Mouse (Mus musculus): ENCODE data around the gene Bicra.

Bicra gene

GRCm38 (mm10) chr7:16014521-16015175, 33.1 kb downstream of the Bicra start:
- DNase-seq (ENCODE audit: low read depth) = no peak

DNA sequence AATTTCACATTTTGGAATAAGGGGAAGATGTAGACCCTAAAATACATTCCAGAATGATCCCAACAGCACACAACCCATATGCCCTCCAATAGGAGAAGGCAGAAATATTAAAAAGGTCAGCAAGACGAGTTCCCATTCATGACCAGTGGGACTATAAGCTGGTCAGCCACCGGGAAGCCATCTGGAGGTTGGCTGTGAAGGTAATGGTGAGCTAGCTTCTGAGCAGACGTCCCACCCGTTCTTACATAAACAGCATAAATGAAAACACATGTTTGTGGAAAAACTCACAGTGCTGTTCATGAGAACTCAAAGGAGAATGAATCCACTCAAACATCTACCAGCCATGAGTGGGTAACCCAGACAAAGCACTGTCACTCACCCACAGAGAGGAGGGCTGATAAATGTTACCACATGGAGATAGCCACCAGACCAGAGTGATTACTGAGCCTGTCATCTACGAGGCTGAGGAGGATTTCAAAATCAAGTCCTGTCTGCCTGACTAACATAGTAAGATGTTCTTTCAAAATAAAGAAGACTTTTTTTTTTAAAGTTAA, 33.9 kb downstream of the Bicra start:
- DNase-seq (ENCODE audit: low read depth) = peak; percentile 38

- DNase-seq (ENCODE audit: low read depth) = no peak
Measured at GRCm38 (mm10) chr7:16012576-16013263, 35.0 kb downstream of the Bicra start.

DNA sequence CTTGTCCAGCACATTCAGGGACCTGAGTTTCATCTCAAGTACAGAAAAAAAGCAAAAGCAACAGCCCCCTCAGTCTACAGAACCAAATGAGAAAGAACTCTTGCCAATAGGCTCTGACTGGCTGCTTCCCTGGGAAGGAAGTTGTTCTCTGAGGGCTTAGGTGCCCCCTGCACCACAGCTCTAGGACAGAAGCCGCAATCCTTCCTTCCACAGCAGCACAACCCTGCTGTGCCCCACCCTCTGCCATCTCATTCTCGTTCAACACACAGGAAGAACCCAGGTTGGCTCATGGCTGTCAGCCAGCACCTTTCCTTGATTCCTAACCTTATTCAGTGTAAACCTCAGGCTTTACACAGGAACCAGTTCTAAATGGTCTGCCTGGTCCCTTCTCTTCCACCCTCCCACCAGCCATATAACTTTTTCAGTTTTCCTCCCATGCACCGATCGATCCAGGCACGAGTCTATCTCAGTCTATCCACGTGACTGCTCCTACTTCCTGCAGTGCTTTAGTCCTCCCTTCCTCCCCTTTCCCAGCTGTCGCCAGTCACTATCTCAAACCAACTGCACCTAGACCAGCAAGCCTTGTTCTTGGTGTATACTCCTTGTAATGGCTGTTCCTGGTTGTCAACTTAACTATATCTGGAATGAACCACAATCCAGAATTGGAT, 36.2 kb downstream of the Bicra start:
- DNase-seq (ENCODE audit: low read depth) = peak; percentile 69

GRCm38 (mm10) chr7:16010649-16011048, 37.1 kb downstream of the Bicra start:
- DNase-seq (ENCODE audit: low read depth) = peak; percentile 57

GRCm38 (mm10) chr7:16009636-16010035, 38.1 kb downstream of the Bicra start:
- DNase-seq (ENCODE audit: low read depth) = no peak

DNA sequence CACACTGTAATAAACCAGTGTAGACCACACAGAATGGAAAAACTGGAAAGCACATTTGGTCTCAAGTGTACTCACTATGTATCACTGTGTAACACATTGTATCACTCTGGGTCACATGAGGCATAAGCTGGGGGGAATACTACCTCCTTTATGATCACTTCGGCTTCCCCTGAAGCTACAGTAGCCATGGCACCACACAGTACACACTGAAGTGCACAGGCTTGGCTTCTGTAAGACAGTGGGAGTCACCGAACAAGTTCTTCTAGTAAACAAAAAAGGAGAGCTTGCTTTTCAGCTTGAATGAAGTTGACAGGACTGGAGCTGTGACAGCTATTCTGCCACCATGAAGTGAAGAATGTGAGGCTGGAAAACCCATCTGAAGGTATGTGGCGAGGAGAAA, 42.7 kb downstream of the Bicra start:
- DNase-seq (ENCODE audit: low read depth) = no peak

DNA sequence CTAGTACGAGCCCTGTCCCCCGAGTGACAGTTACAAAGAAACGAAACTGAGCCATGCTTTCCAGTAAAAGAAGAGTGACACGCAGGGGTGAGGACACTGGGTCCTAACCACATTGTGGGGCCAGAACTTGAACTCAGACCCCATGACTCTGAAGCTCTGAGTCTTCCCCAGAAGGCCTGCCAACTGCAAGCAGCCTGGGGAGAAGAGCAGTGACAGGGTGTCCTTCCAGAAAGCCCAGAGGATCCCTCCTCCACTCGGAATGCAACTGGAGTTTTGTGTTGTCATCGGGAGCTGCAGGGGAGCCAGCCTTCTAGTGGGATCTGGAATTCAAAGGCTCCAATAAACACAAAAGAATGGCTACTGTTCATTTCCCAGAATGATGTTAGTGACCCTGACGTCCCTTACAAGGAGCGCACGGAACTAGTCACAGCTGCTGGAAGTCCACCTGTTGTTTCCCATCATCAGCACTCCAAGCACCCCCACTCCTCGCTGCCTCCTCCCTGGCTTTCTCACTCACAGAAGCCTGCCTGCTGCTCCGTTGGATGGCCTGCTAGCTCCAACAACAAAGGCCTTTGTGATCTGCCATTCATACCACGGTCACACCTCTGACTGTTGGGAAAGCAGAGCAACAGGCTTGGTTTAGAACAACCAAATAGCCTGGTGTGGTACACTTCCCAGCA, 43.4 kb downstream of the Bicra start:
- DNase-seq (ENCODE audit: low read depth) = no peak

DNA sequence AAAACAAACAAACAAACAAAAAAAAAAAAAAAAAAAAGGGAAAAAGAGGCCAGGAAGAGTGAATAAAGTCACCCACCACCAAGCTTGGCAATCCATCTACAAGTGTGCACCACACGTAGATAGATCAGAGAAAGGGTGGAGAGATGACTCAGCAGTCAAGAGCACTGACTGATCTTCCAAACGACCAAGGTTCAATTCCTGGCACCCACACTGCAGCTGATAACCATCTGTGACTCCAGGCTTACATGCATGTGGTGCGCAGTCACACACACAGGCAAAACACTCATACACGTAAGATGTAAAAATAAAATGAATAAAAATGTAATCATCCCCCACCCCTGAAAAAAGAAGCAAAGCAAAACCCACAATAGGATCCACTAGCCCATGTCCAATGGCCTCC, 44.7 kb downstream of the Bicra start:
- DNase-seq (ENCODE audit: low read depth) = peak; percentile 56

GRCm38 (mm10) chr7:16002171-16002570, 45.5 kb downstream of the Bicra start:
- peak; percentile 79 for DNase-seq (ENCODE audit: low read depth)

DNA sequence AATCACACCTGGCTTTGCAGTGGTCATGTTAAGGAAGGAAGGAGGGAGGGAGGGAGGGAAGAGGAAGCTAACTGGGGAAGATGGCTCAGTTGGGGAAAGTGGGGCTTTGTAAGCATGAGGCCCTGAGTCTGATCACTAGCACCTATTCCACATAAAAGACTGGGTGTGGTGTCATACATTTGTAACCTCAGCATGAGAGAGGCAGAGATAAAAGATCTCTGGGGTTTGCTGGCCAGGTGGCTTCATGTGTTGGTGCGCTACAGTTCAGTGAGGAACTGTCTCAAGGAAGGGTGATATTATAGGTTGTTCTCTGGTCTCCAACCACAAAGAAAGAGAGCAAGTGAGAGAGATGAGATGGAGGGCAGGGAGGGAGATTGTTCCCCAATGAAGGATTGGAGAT, 46.0 kb downstream of the Bicra start:
- DNase-seq (ENCODE audit: low read depth) = no peak

DNA sequence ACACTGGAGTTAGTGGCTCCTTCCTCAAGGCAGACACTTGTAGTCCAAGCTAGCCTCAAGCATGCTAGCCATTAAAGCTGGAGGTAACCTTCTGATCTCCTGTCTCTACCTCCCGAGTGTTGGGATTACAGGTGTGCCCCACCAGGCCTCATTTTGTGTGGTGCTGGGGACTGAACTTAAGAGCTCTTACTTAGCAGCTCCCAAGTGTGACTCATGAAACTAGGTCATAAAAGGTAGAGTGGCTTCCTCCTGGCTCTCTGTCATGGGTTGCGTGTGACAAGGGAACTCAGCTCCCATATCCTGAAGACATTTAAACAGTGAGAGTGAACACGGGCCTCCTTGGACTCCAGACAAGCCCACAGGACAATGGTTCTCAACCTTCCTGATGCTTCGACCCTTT, 53.9 kb downstream of the Bicra start:
- no peak for DNase-seq (ENCODE audit: low read depth)

DNA sequence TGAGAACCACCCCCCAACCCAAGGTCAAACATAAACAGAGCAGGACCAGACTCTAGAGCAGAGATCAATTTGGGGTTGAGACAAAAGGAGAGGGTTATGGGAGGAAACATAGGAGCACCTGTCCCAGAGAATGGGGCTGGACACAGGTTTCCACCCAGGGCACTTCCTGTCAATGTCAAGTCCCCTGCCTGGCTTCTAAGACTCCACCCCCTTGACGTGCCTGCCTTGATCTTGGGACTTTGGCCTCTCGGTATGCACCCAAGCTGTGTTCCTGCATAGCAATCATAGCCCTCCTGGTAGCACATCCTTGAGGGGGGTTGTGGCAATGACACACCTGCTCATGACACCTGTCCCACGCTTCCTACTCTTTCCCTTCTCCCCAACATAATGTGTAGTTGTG, 54.6 kb downstream of the Bicra start:
- no peak for DNase-seq (ENCODE audit: low read depth)

- no peak for DNase-seq (ENCODE audit: low read depth)
Measured at GRCm38 (mm10) chr7:15991764-15992163, 56.0 kb downstream of the Bicra start.

DNA sequence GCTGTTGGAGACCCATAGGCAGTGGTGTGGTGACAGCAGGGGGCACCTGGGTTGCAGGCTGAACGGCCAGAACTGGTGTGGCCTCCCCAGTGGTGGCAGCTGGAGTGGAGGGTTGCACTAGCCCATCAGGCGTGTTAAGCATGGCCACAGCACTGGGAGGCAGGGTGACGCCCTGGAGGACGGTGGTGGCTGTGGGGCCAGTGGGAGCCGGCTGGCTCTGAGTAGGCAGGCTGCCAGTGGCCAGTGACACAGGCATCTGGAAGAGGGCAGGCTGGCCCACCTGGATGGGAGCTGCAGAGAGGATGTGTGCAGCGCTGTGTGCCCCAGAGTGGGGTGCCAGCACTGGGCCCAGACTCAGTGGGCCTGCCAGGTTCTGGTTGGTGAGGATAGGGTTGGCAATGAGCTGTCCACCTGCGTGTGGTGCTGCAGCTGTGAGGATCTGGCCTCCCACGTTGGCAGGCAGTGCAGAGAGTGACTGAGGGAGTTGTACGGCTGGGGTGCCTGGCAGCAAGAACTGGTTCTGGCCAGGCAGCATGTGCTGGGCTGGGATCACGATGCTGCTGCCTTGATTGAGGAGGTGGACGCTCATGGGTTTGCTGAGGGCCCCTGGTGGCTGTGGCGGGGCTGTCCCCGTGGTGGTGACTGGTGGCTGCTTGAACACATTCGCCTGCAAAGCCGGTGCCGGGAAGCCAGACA, 59.9 kb downstream of the Bicra start:
- no peak for DNase-seq (ENCODE audit: low read depth)

DNA sequence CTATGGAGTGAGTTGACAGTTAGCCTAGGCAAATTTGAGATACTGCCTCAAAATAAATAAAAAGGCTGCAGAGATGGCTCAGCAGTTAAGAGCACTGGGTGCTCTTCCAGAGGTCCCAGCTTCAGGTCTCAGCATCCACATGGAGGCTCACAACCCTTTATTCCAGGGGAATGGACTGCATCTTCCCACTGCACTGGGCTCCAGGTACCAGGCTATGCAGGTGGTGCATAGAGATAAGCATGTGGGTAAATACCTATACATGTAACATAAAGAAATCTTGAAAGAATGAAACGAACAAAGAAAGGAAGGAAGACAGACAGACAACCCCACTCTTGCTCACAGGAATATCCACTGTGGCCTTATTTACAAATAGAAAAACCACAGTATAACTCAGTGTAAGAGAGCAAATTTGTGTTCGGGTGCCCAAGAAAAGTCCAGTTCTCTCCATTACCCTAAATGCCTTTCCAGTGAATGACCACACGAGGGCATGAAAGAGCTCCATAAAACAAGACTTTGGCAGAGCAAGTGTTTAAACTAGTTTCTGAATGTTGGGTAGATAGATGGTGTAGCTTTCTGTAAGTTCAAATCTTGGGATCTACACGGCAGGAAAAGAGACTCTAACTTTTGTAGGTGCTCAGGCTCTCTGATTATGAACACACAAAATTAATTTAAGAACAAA, 64.9 kb downstream of the Bicra start:
- DNase-seq (ENCODE audit: low read depth) = peak; percentile 80

DNA sequence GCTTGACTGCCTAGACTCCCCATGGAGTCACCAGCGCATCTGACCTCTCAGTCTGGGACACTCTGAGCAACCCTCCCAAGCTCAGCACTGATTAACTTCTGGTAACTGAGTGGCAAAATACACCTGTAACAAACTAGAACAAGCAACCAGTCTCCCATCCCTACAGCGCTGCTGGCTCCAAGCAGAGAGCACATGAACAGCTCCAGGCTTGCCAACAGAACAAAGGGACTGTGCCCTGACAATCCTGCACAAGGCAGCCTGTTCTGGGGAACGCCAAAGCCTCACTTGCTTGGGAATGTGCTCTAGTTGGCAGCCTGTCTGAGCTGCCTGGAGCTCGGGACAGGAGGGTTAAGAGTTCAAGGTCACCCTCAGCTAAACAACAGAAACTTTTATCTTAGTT, 66.2 kb downstream of the Bicra start:
- no peak for DNase-seq (ENCODE audit: low read depth)

- DNase-seq (ENCODE audit: low read depth) = no peak
Measured at GRCm38 (mm10) chr7:15980246-15980645, 67.5 kb downstream of the Bicra start.

- DNase-seq (ENCODE audit: low read depth) = peak; percentile 64
Measured at GRCm38 (mm10) chr7:15975904-15976303, 71.8 kb downstream of the Bicra start.

GRCm38 (mm10) chr7:15975451-15975850, 72.3 kb downstream of the Bicra start:
- no peak for DNase-seq (ENCODE audit: low read depth)

DNA sequence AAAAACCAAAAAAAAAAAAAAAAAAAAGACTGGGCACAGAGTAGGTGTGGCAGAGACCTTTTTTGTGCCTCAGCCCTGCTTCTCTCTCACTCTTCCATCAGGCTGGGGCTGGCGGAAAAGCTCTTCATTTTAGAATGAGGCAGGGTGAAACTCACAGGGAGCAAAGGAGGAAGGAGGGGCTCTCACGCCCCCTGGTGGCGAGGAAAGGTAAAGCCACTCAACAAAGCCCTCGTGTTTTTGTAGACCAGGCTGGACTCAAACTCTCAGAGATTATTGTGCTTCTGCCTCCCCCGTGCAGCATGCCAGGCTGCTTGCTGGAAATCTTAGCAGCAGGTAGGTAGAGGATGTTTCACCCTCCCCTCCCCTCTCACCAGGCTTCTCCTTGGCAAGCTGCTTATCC, 73.0 kb downstream of the Bicra start:
- DNase-seq (ENCODE audit: low read depth) = peak; percentile 67

Data from 416B (cell line).